Mouse (Mus musculus): Measurements from ENCODE around the gene Gtse1.

The Gtse1 gene

GRCm38 (mm10) chr15:85921855-85922254 lies 62.3 kb downstream of the Gtse1 start:
- in situ Hi-C loops (cut with MboI, MseI), result no loop called here
